ENCODE assay signal across 8 mouse cellular contexts in genomic region chr11:116418194-116418840, GRCm38 (mm10). TPM values are rescaled to one million over a fixed set of nuclear protein-coding genes. Genes with fewer than 3 reads are reported as not detected.
DNase-seq lines count a peak whose midpoint lies in the region; ATAC-seq lines count a peak whose summit lies in the region.

No protein-coding gene starts in this region.

- no peak overlapping the region for H3K9ac ChIP-seq in kidney, embryonic 14.5 days (ENCODE audit: low read depth, low read length)
- no peak overlapping the region for H3K9ac ChIP-seq in limb, embryonic 11.5 days (ENCODE audit: low read length)
- H3K9ac ChIP-seq in stomach, embryonic 15.5 days: no peak overlapping the region

- H3K4me1 ChIP-seq in kidney, embryonic 14.5 days (ENCODE audit: control insufficient read depth, insufficient read depth, low read length): peaks cover 21% of the 10 kb centered on the region
- H3K4me1 ChIP-seq in limb, embryonic 11.5 days (ENCODE audit: control insufficient read depth, insufficient read depth, low read length): peaks cover 9% of the 10 kb centered on the region
- peaks cover 16% of the 10 kb centered on the region; the same call in 1 of the 2 replicates for H3K4me1 ChIP-seq in stomach, embryonic 15.5 days

- H3K27ac ChIP-seq in kidney, embryonic 14.5 days (ENCODE audit: low read depth, low read length): peak overlapping the region; percentile 86
- H3K27ac ChIP-seq in limb, embryonic 11.5 days (replicated peaks; ENCODE audit: low read depth, low read length): peak overlapping the region; percentile 76
- H3K27ac ChIP-seq in stomach, embryonic 15.5 days: peak overlapping the region; percentile 54

- no peaks in the 10 kb centered on the region for H3K9me3 ChIP-seq in kidney, embryonic 14.5 days (ENCODE audit: control insufficient read depth, low read length)
- H3K9me3 ChIP-seq in limb, embryonic 11.5 days (ENCODE audit: control insufficient read depth, low read length): no peaks in the 10 kb centered on the region
- H3K9me3 ChIP-seq in stomach, embryonic 15.5 days: no peaks in the 10 kb centered on the region

- no peaks in the 10 kb centered on the region for H3K36me3 ChIP-seq in kidney, embryonic 14.5 days (ENCODE audit: control insufficient read depth, insufficient read depth, low read length)
- H3K36me3 ChIP-seq in limb, embryonic 11.5 days (ENCODE audit: control insufficient read depth, insufficient read depth, low read length): no peaks in the 10 kb centered on the region
- H3K36me3 ChIP-seq in stomach, embryonic 15.5 days: no peaks in the 10 kb centered on the region

- DNase-seq in kidney, adult 18-20 months: no peak
- DNase-seq in 416B (ENCODE audit: low read depth) (peak; percentile 35), adipocyte (ENCODE audit: low spot score) (peak; percentile 29)
- DNase-seq in limb, embryonic 11.5 days (ENCODE audit: low spot score): peak; percentile 72
- DNase-seq in right cerebral cortex, postnatal 14 days: no peak
- DNase-seq in gastrocnemius, adult 18-20 months (ENCODE audit: low spot score): no peak

- no peak overlapping the region for H3K4me2 ChIP-seq in kidney, embryonic 14.5 days (replicated peaks; ENCODE audit: low read depth, low read length)
- no peak overlapping the region for H3K4me2 ChIP-seq in limb, embryonic 11.5 days (ENCODE audit: low read depth, severe bottlenecking)
- no peak overlapping the region for H3K4me2 ChIP-seq in stomach, embryonic 15.5 days

- ATAC-seq in kidney, embryonic 14.5 days (ENCODE audit: low FRiP score, low TSS enrichment): peak; percentile 85
- peak; percentile 54; the same call in 1 of the 2 replicates for ATAC-seq in limb, embryonic 11.5 days (ENCODE audit: insufficient number of reproducible peaks, low FRiP score, low TSS enrichment, low read depth)
- 0 out of 2 replicates have a peak, but pooled peaks have one; percentile 21 for ATAC-seq in stomach, embryonic 15.5 days (ENCODE audit: insufficient read depth, low FRiP score, low read depth)

- WGBS in kidney, embryonic 14.5 days: 3% methylated on average over 2 of the region's 2 CpGs
- 4% methylated on average over 2 of the region's 2 CpGs for WGBS in limb, embryonic 11.5 days
- WGBS in stomach, embryonic 15.5 days: 7% methylated on average over 2 of the region's 2 CpGs

- no peaks in the 10 kb centered on the region for H3K27me3 ChIP-seq in kidney, embryonic 14.5 days (ENCODE audit: control insufficient read depth, insufficient read depth, low read length)
- H3K27me3 ChIP-seq in limb, embryonic 11.5 days (ENCODE audit: control insufficient read depth, insufficient read depth, low read length): no peaks in the 10 kb centered on the region
- no peaks in the 10 kb centered on the region for H3K27me3 ChIP-seq in stomach, embryonic 15.5 days (replicated peaks)

- no peak overlapping the region for H3K4me3 ChIP-seq in kidney, embryonic 14.5 days (ENCODE audit: low read length)
- no peak overlapping the region for H3K4me3 ChIP-seq in limb, embryonic 11.5 days (ENCODE audit: low read depth, low read length)
- no peak overlapping the region for H3K4me3 ChIP-seq in stomach, embryonic 15.5 days (replicated peaks)

RNA-seq across cellular contexts. Expression of gene Rnf157, which starts 5.5 kb away (rescaled TPM):
- 9.1 and 14.1 TPM in 2 replicates for polyA plus RNA-seq in kidney, embryonic 14.5 days (2014; fragmentation: Nextera tagmentation; extraction: Ambion mirVana)
- 20.8 and 23.2 TPM in 2 replicates for polyA plus RNA-seq in limb, embryonic 11.5 days (2014; fragmentation: Nextera tagmentation; extraction: Ambion mirVana)
- polyA plus RNA-seq in stomach, embryonic 15.5 days (2015; fragmentation: Nextera tagmentation; extraction: Ambion mirVana): 13.5 and 14.5 TPM in 2 replicates
- total RNA-seq in gastrocnemius, adult 18-20 months (2021): 10 to 100 TPM; 24.2 to 27.5 TPM

RNA-seq across cellular contexts. Expression of gene Ubald2, which starts 15.6 kb away (rescaled TPM):
- 79.7 and 80.8 TPM in 2 replicates for polyA plus RNA-seq in kidney, embryonic 14.5 days (2014; fragmentation: Nextera tagmentation; extraction: Ambion mirVana)
- 82.3 and 85.4 TPM in 2 replicates for polyA plus RNA-seq in limb, embryonic 11.5 days (2014; fragmentation: Nextera tagmentation; extraction: Ambion mirVana)
- polyA plus RNA-seq in stomach, embryonic 15.5 days (2015; fragmentation: Nextera tagmentation; extraction: Ambion mirVana): 37.7 and 37.9 TPM in 2 replicates
- total RNA-seq in gastrocnemius, adult 18-20 months (2021): 10 to 100 TPM; 32.1 to 45.8 TPM

RNA-seq across cellular contexts. Expression of gene Qrich2, which starts 47.7 kb away (rescaled TPM):
- polyA plus RNA-seq in kidney, embryonic 14.5 days (2014; fragmentation: Nextera tagmentation; extraction: Ambion mirVana): 0.34 and 0.39 TPM in 2 replicates
- polyA plus RNA-seq in limb, embryonic 11.5 days (2014; fragmentation: Nextera tagmentation; extraction: Ambion mirVana): 0.20 and 0.37 TPM in 2 replicates
- 0.46 and 0.50 TPM in 2 replicates for polyA plus RNA-seq in stomach, embryonic 15.5 days (2015; fragmentation: Nextera tagmentation; extraction: Ambion mirVana)
- not detected for total RNA-seq in gastrocnemius, adult 18-20 months (2021)

Comparison
In these comparisons a context has a peak if more than half of its experiments do, and no peak if none do; other contexts are left out.
1. ATAC-seq: peak in every context shown above with its lines; median percentile 85 in kidney, embryonic 14.5 days; 54 in limb, embryonic 11.5 days; 21 in stomach, embryonic 15.5 days.
2. DNase-seq: peak in 416B (single experiment), adipocyte (single experiment) and limb, embryonic 11.5 days (single experiment); none in kidney, adult 18-20 months (single experiment), right cerebral cortex, postnatal 14 days (single experiment) and gastrocnemius, adult 18-20 months (single experiment).
3. Peak in every context shown above with its lines, with median percentiles within 50 percentile points of each other: H3K27ac ChIP-seq.